Mouse (Mus musculus): ENCODE data around the gene Shroom4.

The Shroom4 gene

DNA sequence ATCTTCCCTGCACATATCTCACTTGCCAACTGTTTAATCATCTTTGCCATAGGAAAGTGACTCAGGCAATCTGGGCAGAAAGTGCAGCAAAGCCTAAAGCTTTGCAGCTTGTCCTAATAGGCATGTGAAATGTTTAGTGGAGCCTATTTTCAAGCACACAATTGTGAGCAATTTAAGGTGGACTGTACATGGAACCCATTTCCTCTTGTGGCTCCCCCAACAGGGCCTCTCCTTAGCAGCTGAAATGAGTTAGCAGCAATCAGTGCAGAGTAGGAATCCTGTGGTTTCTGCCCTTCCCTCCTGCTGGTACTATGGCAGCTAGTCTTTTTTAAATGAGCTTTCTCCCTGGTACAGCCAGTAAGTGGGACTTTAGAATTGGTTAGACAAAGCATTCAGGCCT lies 95.8 kb downstream of the Shroom4 start:
- DNase-seq (ENCODE audit: low read depth, low spot score) = no peak

DNA sequence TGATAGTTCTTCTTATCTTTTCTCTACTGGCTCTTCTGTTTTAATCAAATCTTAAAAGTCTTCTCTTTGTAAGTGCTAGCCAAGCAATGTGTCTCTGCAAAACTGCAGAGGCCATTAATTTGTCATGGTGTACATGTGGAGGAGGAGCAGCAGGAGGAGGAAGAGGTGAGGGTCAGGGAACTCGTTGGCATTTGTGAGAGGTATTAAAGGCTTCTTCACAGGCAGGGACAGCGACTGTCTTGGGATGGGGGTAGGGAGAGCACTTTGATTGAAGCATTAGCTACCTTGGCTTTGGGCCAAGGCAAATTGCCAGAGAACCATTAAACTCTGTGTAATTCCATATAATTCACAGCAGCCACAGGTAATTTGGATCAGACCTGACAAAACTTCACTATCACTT lies 96.7 kb downstream of the Shroom4 start:
- DNase-seq (ENCODE audit: low read depth, low spot score) = no peak

DNA sequence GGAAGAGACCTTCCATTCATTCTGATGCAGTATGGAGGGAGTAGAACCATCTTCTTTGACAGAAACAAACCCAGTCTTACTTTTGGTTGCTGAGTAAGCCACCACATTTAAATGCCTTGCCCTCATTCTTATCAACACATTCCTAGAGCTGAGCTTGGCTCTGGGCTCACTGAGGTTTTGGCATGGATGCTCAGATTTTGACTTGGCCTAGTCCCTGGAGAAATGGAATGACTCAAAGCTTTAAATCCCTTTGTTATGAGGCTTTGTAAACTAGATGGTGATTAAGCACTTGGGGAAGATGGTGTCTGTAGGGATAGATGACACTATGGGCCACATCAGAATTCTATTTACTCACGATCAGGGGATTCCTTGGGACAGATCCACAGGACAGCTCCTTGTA lies 102.2 kb downstream of the Shroom4 start:
- no peak for DNase-seq (ENCODE audit: low read depth, low spot score)

DNA sequence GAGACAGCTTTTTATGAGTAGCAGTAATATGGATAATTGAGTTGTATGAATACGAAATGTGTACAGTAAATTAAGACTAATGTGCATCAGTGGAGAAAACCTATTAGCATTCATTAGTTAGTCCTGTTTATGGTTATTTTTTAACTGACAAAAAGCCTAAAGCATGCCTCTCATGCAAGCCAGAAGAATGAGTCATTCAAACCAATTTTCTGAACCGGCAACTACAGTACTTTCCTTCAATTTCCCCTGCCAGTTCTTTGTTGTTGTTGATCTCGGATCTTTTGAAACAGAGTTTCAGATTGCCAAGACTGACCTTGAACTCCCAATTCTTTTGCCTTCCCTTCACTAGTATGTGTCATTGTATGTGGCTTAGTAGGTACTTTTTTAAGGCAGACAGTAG lies 117.6 kb downstream of the Shroom4 start:
- DNase-seq (ENCODE audit: low read depth, low spot score) = no peak

DNA sequence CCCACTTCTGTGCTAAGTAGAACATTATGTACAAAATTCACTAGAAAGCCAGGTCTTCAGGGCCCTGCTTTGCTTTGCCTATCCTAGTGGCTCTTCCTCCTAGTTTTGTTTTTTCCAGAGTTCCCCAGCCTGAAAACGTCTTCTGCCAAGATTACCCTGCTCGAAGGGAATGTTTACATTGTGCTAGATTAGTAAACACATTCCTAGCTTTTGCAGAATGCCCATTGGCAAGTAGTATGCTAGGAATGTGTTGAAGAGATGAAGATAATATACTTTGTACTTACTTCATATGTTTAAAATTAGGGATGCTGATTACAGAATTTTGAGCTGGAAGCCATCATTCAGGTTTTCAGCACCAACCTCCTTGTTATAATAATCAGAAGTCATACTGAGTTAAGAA lies 118.8 kb downstream of the Shroom4 start:
- no peak for DNase-seq (ENCODE audit: low read depth, low spot score)

DNA sequence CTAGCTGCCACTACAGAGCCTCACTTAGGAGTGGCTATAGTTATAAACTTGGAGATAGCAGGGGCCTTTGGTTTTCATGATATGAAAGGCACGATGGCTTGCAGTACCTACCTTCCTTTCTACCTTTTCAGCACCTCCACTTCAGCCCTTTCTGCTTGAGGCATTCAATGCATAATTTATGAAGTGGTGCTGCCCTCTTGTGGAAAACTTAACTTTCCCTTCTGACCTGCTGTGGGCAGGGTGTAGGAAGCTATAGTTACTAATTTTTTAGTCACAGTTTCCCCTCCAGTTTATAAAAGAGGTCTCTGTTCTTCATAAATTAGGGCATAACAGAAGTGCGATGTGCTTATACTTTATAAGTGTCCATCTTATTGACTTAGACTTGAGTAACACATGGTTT lies 123.3 kb downstream of the Shroom4 start:
- DNase-seq (ENCODE audit: low read depth, low spot score) = no peak

DNA sequence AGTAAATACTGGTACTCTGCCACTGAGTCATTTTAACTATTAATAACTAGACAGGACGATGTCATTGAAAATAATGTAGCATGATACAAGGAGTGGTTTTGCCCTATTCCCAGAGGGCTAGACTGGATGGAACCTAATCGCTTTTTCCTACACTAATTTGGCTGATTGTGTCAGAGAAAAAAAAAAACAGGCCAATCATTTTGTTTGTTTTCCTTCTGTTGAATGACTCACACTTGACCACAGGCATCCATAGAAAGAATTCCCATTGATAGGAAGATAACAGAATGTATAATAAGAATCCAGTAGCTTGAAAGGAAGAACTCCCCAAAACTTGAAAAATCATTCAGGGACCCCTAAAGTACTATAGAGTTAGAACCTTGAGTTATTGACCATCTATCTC lies 137.0 kb downstream of the Shroom4 start:
- DNase-seq (ENCODE audit: low read depth, low spot score) = no peak

DNA sequence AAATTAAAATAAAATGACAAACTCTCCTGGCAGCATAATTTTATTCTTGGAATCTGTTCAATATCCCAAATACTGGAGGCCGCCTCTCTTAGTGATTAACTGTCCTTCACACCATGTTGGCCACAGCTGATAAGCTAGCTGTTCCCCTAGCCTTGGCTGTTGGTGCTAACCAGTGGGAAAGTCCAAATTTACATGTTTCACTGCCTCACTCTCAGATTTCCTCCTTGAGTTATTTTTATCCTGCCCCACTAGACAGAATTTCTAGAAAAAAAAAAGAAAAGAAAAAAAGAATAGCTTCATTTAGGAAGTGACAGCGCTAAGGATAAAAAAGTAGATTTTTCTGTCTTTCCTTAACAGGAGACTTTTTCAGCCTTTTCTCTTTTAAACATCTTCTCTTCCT lies 138.0 kb downstream of the Shroom4 start:
- no peak for DNase-seq (ENCODE audit: low read depth, low spot score)

DNA sequence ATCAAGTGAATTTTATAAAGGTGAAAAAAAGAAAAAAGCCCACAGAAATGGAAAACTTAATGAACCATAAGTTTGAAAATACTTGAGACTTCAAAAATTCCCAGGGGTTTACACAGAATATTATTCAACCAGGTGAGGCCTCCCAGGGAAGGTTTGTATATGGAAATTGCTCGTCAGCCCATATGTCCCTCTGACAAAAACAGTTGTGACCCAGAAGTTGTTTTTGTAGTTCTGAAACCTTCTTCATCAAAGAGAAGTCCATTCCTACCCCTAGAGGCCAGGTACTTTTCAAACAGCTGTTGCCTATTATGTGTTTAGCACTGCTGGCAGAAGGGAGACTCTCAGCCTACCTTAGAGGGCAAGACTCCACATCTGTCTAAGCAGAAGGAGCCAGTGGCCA lies 165.4 kb downstream of the Shroom4 start:
- no peak for DNase-seq (ENCODE audit: low read depth, low spot score)

DNA sequence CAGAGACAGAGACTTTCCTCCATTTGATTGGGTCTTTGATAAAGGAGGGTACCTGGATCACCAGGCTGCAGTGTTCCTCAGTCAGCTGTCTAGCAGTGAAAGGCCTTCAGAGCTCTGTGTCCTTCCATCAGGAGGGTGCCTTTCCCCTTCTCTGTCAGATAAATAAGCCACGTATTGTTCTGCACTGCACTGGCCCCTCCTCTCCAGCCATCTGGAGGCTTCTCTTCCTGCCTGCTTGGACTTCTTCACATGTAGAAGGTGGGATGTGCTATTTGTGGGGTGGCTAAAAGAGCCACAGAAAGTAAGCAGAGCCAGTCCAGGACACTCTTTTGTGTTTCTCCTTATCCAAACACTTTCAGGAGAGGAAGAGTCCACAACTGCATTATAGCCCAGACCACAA lies 174.9 kb downstream of the Shroom4 start:
- no peak for DNase-seq (ENCODE audit: low read depth, low spot score)

DNA sequence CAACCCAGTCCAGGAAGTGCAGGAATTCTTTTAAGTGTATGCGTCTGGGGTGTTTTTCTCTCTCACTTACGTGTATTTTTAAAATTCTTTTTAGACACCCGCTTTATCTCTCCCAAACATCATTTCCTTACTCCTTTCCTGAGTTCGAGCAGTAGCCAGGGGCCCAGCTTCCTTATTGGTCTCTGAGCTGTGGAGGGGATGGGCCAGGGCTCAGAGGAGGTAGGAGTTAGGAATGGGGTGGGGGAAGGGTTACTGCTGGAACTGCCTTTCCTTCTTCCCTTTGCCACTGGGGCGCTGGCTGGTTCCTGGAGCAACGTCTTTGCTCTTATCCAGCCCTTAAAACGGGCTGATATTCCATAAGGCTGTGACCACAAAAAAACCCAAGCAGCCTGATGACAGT lies 177.3 kb downstream of the Shroom4 start:
- no peak for DNase-seq (ENCODE audit: low read depth, low spot score)

DNA sequence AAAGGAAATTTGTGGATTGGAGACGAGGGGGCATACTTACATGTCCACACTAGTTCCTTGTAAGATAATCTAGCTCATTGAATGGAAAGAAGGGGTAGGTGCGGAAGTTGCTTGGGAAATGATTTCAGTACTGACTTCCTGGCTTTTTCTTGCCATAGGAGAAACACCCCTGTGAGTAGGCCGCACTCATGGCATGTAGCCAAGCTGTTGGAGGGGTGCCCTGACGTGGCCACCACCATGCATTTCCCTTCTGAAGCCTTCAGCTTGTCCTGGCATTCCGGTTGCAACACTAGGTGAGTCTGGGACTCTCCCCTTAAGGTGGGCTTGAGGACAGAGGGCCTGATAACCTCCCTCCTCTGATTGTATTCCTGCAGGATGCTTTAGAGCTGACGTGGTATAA lies 181.0 kb downstream of the Shroom4 start:
- DNase-seq (ENCODE audit: low read depth, low spot score) = no peak

DNA sequence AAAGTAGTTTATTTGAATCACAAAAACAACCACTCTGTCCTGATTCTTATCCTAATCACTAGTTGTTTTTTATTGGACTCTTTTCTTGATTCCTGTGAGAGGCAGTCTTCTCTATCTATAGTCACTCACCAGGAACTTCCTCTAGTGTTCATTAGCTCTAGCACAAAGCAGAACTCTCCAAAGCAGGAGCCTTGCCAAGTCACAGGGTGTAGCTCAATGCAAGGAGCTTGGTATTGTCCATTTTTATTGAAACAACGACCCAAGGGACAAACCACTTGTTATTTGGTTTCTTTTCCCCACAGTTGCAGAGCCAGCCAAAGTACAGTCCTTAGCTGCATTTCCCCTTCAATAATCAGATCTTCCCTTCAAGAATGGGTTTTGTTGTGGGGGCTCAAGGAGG lies 181.5 kb downstream of the Shroom4 start:
- no peak for DNase-seq (ENCODE audit: low read depth, low spot score)

DNA sequence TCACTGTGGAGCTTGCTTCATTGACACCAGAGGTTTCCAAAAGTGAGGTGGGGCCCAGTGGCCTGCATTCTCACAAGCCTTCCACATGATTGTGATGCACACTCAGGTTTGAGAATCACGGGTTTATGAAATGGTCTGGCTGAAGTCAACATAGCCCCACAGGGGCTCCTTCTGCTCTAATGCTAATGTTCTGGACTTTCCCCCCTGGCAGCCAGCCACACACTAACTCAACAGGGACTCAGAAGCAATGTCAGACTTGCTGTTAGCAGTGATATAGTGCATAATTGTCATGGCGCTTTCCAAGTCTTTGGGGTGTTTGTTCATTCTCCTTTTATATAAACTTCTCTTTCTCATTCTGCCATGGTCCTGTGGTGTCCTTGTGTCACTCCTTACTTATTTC lies 183.0 kb downstream of the Shroom4 start:
- DNase-seq (ENCODE audit: low read depth, low spot score) = no peak

DNA sequence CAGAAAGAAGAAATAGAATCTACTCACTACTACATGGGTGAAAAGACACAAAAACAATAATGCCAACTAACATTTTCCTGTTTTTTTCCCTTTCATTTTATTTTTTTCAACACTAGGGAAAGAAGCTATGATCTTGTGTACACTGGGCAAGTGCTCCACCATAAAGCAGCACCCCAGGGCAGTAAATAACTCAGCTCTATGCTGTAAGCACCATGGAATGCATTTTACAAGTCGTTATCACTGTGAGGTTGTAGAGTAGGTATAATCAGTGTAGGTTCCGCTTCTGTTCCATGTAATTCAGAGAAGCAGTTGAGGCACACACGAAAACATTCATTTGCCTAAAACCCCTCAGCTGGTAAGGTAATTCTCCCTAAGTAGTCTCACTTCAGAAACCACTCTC lies 194.5 kb downstream of the Shroom4 start:
- no peak for DNase-seq (ENCODE audit: low read depth, low spot score)

DNA sequence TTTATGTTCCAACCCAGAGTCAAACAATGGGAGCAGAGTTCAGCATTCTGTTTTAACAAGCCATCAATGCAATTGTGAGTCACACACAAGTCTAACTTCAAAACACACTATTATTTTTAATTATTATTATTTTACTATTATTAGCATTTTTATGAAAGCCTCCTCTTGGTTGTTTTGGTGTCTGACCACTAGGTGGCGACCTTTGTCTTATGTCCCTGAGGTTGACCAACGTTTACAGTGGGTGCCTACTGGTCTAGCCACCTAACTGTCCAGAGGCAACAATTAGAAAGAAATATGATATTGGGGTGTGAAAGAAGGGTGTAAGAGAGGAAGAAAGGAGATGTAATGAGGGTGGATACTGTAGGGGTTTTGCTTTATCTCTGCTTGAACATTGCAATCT lies 254.4 kb downstream of the Shroom4 start:
- peak; percentile 12 for DNase-seq (ENCODE audit: low read depth, low spot score)

DNA sequence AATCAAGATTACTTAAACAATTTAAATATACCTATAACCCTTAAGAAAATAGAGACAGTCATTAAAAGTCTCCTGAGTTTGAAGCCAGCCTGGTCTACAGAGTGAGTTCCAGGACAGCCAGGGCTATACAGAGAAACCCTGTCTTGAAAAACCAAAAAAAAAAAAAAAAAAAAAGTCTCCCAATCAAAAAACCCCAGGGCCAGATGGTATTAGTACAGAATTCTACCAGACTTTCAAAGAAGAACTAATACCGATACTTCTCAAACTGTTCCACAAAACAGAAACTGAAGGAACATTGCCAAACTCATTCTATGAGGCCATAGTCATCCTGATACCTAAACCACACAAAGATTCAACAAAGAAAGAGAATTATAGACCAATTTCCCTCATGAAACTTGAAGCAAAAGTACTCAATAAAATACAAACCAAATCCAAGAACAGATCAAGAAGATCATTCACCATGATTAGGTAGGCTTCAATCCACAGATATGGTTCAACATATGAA lies 259.2 kb downstream of the Shroom4 start:
- no peak for DNase-seq (ENCODE audit: low read depth, low spot score)

Data from A20 (cell line).